Mouse (Mus musculus): Measurements from ENCODE around the gene Vmn1r54.
"Not testable (repeated sequence)": the region's sequence is repeated elsewhere in the genome, so short reads cannot be mapped to it uniquely, and the experiment has no call there.

The Vmn1r54 gene

DNA sequence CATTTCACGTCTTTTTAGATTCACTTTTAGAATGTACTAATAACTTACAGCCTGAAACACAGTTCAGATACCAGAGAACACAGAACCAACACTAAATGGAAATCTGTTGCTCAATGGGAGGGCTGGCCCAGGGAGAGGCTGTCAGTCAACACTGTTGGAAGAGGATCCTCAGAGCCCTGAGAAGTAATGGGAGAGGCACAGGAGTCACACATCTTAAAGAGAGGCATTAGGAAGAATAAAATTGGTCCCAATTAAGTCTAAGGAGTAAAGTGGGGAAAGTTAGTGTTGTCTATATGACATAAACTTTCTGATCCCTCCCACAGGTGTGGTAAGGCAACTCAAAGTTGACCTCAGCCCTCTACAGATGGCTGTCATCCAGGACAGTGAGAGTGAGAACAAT is at the start of gene Vmn1r54:
Vmn1r54 (plus strand) TSS at position 301 of the 400 bp plus-strand sequence.
- no peak for DNase-seq (ENCODE audit: low read depth, low spot score)

DNA sequence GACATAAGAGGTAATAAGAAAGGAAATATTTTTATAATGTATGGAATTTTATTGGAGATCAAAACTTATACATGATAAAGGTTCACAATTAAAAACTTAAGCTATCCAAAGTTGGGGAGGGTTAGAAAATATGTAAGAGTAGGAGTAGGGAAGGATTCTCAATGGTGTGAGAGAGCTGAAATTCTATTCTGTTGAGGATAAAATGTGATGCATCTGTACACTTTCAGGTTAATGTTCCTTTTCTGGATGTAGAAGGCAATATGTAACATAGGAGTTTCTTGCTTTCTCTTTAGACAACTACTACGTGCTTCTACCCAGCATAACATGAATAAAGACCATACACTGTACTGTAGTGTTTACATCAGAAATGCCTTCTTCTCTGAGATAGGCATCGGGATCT is 43.6 kb upstream of the Vmn1r54 start, which contains the start of gene V1ra8:
V1ra8 (plus strand) TSS at position 301 of the 400 bp plus-strand sequence.
- DNase-seq (ENCODE audit: low read depth, low spot score), result not testable (repeated sequence)

DNA sequence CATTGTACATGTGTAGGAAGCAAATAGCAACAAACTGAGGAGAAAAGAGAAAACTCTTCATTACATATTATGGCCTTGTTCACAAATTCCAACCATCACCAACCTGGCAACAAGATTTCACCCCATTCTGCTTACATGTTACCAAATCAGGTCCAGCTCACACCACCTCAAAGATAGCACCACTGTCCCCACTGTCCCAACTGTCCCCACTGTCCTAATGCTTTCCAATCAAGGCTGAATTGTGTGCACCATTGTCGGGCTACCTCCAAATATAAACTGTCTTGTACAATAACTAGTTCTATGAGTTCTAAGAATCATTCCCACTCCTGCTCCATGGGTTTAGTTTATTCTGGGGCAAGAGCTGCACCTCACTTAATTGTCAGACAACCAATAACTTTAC is 21.8 kb upstream of the Vmn1r54 start, which contains the start of gene Vmn1r53:
Vmn1r53 (minus strand) TSS at position 101 of the 400 bp plus-strand sequence.
- DNase-seq (ENCODE audit: low read depth, low spot score), result no peak

DNA sequence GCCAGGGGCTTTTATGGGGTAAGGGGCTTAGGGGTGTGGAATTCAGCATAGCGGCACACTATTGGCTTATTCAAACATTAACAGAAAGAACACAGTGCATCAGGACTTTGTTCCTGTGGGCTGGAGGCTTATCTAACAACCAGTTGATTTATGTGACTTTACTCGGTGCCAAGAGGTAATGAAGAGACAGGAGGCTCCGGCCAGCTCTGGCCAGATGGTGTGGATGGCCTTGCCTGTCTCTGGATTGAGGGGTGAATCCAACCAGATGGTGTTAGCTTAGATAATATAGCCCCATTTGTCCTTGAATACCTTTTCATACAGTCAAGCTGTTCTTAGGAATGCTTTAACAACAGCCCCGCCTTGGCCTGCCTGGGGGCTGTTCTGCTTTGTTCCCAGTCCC is 14.0 kb upstream of the Vmn1r54 start:
- DNase-seq (ENCODE audit: low read depth, low spot score), result not testable (repeated sequence)

DNA sequence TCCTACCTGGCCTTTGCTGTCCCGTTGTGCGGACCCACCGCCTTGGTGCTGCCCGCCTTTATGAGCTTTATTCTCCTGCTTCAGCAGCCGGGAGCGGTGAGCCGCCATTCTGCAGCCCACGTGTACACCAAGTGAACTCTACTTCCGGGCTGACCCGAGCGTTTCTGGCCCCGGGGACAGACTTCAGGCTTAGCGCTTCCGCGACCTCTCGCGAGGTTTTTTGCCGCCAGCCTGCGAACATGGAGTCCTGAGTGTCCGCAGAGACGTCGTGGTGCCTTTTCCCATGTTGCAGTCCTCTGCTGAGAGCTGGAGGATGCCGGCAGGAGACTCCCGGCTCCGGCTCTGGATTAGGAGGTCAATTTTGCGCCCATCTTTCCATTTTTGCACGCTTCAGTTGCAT is 13.4 kb upstream of the Vmn1r54 start:
- DNase-seq (ENCODE audit: low read depth, low spot score), result no peak

DNA sequence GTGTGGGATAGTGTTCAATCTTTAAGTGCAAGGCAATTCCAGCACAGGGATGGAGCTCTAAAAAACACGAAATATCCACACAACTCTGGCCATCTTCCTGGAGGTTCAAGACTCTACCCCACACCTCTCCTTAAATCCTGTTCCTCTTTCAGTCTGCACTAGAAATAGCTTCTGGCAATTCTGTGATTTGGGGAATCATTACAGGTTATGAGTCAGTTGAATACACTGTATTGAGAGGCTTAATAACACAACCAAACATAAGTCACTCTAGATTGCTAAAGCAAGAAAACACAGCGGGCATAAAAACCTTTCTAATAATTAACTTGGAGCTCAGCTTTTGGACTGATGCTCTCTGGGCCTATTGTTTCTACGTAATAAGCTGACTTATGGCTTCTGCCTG is 2.1 kb upstream of the Vmn1r54 start:
- DNase-seq (ENCODE audit: low read depth, low spot score), result no peak

DNA sequence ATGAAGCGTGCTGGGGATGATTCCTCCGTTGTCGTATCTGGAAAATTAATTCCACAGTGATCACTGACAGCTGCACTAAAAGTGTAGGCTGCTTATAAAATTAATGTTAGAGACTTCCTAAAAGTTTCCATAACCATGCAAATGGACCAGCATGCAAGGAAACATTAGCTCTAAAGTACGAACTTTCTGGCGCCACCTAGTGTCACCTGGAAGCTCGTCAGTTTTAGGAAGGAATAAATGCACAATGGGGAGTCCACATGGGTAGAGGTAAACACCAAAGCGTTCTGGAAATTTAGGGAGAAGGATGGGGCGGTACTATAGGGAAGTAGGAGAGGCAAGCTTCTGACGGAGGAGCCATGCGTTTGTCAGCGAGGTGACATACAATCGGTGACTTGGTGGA is 42.2 kb downstream of the Vmn1r54 start:
- DNase-seq (ENCODE audit: low read depth, low spot score), result peak; percentile 40

DNA sequence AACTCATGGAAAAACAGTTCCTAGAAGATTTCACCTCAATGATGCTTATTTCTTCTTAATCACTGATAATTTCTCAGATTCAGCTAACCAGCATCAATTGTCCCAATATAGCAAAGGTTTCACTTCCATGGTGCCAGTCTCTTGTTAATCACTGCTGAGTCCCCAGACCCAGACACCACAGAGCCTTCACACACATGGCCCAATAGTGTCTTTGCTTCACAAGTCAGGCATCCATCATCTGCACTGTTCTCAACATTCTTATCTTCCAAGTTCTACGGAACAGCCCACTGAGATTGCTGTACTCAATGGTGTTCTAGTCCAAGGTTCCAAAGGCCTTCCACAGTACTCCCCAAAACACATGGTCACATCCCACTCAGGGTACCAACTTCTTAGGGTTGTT is 54.8 kb downstream of the Vmn1r54 start, which contains the start of gene BC048671:
BC048671 (plus strand) TSS at position 301 of the 400 bp plus-strand sequence.
- DNase-seq (ENCODE audit: low read depth, low spot score), result no peak

DNA sequence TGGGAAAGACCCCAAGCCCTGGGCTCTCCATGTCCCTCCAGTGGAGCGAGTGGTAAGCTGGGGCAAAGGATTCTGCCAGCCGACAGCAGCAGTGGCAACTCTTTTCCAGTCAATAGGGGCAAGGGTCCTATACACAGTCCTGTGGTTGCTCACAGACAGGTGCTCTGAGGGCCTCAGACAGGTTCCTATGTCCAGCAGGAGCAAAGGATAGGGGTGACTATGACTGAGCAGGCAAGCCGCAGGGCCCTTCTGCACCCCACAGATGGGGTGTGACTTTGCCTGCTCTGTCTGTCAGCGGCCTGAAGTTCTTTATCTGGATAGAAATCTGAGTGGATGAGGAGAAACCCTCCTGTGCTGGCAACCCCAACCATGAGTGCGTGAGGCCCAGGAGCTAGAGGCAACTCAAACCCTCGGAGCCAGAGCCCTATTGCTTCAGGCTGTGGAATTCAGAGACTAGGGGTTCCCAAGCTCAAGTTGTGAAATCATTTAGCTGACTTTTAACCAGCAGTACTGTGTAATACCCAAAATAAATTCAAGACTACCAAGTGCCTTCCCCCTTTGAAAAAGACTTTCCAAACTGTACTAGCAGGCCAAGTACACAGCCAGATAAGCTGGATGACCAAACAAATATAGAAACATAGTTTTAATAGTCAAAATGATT is 60.3 kb downstream of the Vmn1r54 start:
- no peak for DNase-seq (ENCODE audit: low read depth, low spot score)

DNA sequence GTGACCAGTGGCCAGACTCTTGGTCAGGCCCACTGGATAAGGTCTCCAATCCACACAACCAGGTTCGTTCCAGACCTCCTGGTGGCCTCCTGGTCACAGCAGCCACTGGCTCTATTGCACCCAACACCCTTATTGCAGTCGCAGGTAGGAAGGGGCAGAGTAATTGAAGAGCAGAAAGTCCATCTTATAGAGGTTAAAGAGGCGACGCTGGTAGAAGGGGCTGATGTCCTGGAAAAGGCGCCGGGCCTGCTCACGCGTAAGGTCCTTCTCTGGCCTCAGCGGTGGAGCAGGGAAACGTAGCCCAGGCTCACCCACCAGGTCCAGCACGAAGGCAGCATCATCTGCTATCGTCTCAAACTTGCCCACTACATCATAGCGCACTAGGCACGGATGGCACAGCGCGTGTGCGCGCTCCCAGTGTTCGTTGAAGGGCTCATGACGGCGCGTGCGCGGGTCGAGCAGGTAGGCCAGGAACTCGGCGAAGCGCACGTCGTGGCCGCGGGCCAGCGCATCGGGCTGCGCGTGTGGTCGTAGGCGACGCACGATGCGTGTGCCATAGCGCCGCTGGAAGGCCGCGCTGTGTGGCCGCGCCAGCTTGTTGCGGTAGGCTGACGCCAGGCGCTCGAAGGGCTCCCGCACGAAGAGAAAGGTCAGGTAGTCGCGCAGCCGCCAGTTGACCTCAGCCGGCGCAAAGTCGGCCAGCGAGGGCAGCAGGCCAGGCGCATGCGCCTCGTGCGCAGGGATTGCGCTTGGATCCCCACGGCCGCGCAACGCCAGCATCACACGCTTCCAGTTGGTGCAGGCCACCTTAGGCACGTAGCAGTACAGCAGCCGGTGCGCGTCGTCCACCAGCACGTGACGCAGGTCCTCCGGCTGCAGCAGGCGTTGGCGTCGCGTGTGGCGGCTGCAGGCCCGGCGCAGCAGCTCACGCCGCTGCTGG is 63.0 kb downstream of the Vmn1r54 start:
- no peak for DNase-seq (ENCODE audit: low read depth, low spot score)

DNA sequence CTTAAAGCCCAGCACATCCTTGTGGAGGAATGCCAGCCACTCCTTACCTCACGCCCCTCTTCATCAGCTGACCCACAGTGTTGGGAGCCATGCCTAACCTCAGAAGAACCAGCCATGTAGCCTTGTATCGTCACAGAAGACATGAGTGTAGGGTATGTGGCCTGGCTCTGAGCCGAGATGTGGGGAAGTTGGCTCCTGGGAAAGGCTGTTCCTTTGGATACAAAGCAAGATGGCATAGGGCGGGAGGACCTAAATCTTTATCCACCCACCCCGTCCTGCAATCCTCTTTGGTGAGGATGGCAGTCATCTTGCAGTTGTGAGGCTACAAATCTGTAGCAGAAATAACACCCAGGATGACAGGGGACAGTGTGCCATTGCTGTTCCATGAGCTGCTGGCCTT is 69.9 kb downstream of the Vmn1r54 start:
- DNase-seq (ENCODE audit: low read depth, low spot score), result no peak

DNA sequence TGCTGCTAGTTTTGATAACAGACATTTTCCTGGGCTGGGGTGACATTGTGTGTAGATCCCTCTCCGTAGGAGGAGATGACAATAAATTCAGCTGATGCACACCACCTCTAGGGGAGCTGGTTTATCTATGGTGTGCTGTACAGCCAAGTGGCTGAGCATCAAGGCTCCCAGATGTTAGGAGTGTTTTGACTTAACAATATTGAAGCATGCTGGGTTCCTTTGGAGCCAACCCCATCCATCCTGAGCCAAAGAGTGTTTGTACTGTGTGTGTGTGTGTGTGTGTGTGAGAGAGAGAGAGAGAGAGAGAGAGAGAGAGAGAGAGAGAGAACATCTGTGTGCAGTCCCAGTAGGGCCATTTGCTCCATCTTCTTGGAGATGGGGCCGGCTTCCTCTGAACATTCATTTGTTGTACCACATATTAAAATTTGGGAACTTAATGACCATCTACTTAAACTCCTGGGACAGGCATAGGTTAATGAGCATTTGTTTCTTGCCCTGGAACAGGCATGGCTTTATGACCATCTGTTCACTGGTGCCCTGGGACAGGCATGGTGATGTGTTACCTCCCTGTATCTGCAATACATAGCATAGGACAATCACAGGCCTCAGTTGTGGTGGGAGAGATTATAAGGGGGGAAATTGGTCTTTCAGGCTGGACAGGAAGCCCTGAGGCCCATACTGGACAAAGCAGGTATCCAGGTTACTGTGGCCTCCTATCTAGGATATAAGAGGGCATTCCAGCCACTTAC is 71.6 kb downstream of the Vmn1r54 start:
- DNase-seq (ENCODE audit: low read depth, low spot score), result no peak

DNA sequence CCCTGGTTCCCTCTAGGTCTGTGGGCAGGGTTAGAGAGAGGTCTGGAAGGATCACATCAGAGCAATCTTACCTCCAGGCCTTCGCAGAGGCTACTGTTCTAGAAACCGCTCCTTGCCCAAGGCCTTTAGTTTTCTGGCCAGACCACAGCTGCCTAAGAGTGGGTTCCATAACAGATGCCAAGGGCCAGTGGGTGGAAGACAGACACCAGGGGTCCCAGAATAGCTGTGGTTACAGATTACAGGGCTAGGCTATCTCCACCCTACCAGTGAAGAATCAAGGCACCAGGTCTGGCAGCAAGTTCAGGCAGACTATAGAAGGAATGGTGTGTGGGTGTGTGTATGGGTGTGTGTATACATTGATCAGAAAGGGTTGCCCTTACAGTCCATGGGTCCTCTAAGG is 72.9 kb downstream of the Vmn1r54 start:
- no peak for DNase-seq (ENCODE audit: low read depth, low spot score)

DNA sequence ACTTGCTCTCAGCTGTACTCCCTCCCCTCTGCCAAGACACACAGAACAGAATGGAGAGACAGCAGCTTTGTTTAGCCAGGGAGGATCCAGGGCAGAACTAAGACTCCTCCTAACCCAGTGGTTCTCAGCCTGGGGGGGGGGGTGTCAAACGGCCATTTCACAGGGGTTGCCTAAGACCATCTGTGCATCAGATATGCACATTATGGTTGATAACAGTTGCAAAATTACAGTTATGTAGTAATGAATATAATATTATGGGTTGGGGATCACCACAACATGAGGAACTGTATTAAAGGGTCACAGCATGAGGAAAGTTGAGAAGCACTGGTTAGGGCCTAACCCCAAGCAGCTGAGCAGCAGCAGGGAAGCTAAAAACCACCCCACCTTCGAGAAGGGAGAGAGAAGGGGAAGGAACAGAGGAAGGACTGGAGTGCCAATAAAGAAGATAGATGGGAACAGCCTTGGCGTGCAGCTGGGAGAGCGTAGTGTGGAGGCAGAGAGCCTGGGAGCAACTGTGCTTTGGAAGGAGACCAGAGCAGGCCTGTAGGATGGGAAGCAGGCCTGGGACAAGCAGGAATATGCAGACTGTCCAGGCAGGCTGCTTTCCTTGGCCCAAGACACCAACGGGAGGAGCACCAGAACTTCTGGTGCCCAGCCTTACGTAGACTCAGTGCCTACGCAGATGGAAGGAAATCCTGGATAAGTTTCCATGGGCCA is 73.5 kb downstream of the Vmn1r54 start:
- DNase-seq (ENCODE audit: low read depth, low spot score), result peak; percentile 27

DNA sequence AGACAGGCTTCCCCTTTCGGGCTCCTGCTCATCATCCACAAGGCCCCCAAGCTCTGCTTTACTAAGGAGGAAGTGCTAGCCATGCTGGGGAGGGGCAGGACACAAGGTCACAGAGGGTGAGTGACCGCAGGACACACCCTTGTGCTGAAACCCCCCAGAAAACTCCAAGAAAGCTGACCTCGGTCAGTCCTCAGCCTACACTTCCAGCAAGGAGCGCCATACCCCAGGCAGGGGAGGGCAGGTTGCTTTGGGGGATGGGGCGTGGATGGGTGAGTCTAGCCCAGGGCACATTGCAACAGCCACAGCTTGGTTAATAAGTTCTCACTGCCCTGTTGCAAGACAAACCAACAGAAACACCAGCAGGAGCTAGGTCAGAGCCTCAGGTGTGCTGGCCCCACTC is 74.3 kb downstream of the Vmn1r54 start:
- DNase-seq (ENCODE audit: low read depth, low spot score), result no peak
